Mouse (Mus musculus) E14TG2a.4 (cell line): ENCODE results near the gene Rgs3.

Experiments
- H3K27me3 ChIP-seq: 2 replicates; pipeline ENCODE4 v1.6.1; 2014; ENCODE audit warnings: low read length, control low read depth; ENCODE audit not compliant: insufficient read depth
- H3K36me3 ChIP-seq: 2 replicates; pipeline ENCODE4 v1.6.1; 2014; ENCODE audit warnings: low read length, control low read depth; ENCODE audit not compliant: insufficient read depth
- H3K4me1 ChIP-seq: replicated peaks from 2 replicates; pipeline ENCODE4 v1.6.1; 2014; ENCODE audit warnings: low read depth, low read length, control low read depth
- H3K4me3 ChIP-seq: replicated peaks from 2 replicates; pipeline ENCODE4 v1.5.1; 2014; ENCODE audit warnings: mild to moderate bottlenecking, low read length
- H3K9me3 ChIP-seq: 2 replicates; pipeline ENCODE4 v1.6.1; 2014; ENCODE audit warnings: low read length, control low read depth
- CTCF ChIP-seq: conservative IDR thresholded peaks from 2 replicates; pipeline ENCODE4 v1.5.1; 2014; ENCODE audit warnings: low read length
- NANOG ChIP-seq: IDR thresholded peaks from 2 replicates; pipeline ENCODE4 v1.6.1; 2014; ENCODE audit warnings: borderline replicate concordance, low read length, mixed read lengths
- POU5F1 ChIP-seq: IDR thresholded peaks from 2 replicates; pipeline ENCODE4 v1.6.1; 2014; ENCODE audit warnings: low read length, borderline replicate concordance

Rgs3 gene

DNA sequence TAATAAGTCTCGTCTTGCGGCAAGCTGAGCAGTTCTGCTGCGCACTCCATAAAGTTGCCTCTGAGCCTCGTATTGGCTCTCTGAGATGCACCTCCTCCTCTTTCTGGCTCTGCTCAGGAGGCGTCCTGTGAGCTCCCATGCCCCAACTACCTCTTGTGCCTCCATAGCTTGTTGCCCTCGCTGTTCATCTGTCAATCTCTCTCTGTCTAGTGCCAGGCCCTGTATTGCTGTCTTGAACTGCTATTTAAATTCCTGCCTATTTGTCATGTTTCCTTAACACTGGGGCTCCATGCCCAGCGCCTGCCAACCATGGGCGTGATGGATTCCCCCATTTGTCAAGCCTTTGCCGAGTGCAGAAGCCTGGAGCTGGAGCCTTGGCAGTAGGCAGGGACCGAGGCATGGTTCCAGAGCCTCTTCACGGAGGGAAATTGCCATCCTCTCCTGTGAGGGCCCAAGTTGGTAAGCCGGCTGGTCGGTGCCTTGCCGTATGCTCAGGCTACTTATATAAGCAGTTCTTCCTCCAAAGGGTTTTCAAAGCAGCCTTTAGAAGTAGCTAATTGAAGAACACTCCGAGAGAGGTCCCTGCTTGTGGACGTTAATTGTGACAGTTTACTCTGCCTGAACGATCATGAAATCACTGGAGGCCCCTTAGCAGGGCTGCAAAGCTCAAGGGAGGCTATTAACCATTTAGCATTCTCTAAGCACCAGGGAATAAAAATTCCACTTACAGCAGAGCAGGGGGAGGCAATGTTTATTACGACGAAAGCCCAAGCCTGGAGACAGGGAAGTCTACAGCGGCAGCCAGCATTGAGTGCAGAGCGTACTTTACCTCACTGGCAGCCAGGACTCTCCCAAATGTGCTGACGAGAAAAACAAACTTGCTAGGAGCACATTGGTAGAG is 53.2 kb downstream of the Rgs3 start:
- TF ChIP-seq CTCF, result no peak
- TF ChIP-seq POU5F1, result no peak
- TF ChIP-seq NANOG, result no peak
- H3K9me3 ChIP-seq, result no peaks in the 10 kb centered on the region
- H3K36me3 ChIP-seq, result no peaks in the 10 kb centered on the region
- peaks cover 4% of the 10 kb centered on the region; the same call in 1 of the 2 replicates for H3K4me1 ChIP-seq
- H3K27me3 ChIP-seq, result peaks cover 18% of the 10 kb centered on the region
- no peak overlapping the region for H3K4me3 ChIP-seq

DNA sequence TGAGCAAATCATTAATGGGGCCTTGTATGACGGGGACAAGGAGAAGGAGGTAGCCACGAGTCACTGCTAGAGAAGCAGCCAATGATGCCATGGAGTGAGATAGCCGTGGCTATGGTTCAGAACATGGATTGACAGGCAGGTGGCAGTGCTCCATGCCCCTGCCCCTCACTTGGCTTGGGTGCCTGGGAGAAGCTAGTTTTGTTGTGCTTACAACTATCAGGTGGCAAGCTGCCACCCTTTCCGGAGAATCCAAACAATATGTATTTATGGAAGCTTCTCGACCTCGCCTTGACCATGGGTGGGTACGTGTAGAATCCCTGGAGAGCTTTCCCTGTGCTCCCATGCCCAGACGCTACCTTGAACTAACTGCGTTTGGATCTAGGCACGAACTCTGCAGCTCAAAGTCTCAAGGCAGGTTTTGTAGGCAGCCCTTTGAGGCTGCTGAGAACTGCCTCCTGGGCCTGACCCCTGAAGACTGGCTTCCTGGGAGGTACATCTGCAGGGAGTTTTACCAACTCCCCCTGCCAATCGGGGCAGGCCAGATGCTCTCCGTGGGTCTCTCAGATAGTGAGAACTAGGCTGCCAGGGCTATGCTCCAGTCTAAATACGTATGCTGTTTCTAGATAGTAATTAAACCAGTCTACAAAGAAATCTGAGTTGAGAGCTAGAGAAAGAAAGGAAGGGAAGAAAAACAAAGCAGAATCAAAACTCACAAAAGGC is 54.2 kb downstream of the Rgs3 start:
- H3K4me1 ChIP-seq, result peaks cover 4% of the 10 kb centered on the region; the same call in 1 of the 2 replicates
- H3K27me3 ChIP-seq, result peaks cover 18% of the 10 kb centered on the region
- H3K36me3 ChIP-seq, result no peaks in the 10 kb centered on the region
- no peak overlapping the region for H3K4me3 ChIP-seq
- no peaks in the 10 kb centered on the region for H3K9me3 ChIP-seq
- TF ChIP-seq POU5F1 (no peak), CTCF (no peak), NANOG (no peak)

DNA sequence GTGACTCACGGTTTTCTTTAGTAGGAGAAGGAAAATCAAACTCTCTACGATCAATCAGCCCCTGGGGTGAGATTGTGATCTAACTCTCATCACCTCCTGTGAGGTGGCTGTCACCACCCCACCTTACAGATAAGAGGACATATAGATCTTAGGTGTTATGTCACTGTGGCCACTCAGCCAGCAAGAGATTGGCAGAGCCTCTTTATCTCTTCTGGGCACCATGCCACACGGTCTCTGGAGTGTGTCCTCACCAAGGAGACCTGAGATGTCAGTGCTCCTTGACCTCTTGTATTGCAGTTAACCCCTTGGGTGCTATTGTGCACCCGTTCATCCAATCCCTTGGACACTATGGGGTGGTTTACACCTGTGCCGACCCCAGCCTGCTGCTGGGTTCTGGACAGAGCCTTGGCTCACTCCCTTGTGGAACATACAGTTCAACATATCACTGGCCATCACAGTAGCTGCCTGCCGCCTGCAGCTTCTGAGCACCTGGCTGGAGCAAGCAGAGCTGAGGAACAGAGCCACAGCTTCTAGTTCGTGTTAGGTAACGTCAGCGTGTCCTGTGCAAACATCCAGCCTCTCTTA is 58.3 kb downstream of the Rgs3 start:
- H3K27me3 ChIP-seq, result peaks cover 18% of the 10 kb centered on the region
- no peak overlapping the region for H3K4me3 ChIP-seq
- no peaks in the 10 kb centered on the region for H3K9me3 ChIP-seq
- TF ChIP-seq CTCF (no peak), POU5F1 (no peak), NANOG (no peak)
- H3K36me3 ChIP-seq, result no peaks in the 10 kb centered on the region
- peaks cover 29% of the 10 kb centered on the region for H3K4me1 ChIP-seq

DNA sequence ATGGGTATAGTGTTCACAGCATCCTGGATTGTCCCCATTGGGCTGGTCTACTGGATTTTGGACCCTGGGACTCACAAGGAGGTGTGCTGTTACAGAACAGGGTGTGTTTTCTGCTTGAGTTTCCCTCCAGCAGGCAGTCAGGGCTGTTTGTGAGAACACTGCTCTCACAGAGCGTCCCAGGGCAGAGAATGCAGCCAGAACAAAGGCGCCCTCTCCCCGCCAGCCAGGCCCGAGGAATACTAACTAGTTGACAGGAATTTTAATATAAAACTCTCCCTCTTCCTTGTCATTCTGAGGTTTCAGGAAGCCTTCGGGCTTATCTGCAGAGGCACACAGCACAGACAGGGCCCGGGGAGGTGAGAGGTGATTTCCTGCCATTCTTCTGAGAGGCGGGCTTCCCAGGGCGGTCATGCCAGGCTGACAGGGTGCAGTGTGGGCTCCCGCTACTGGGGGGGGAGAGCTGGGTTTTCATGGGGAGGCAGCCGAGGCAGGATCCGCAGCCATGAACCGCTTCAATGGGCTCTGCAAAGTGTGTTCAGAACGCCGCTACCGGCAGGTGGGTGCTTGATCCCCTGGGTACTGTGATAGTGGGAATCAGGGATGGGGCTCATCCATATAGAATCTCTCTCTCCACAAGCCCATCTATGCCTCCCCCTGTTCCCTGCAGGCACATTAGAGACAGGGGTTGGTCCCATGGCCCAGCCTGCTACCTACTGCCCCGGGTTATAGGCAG is 59.8 kb downstream of the Rgs3 start:
- H3K27me3 ChIP-seq, result peaks cover 18% of the 10 kb centered on the region
- no peak for TF ChIP-seq NANOG
- no peak for TF ChIP-seq POU5F1
- TF ChIP-seq CTCF, result no peak
- no peaks in the 10 kb centered on the region for H3K36me3 ChIP-seq
- H3K4me3 ChIP-seq, result peak overlapping the region; percentile 65
- no peaks in the 10 kb centered on the region for H3K9me3 ChIP-seq
- H3K4me1 ChIP-seq, result peaks cover 30% of the 10 kb centered on the region

DNA sequence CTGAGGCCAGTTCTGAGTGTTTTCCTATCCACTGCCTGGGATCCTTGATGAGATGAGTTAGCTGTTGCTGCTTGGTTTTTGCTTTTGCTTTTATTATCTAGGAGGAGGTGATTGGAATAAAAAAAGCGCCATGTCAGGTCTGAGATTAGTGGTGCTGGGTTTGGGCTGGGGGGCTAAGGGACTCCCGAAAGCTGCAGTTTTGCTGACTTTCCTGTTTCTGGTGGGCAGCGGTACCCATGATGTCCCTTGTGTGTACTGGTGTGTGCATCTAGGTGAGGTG is 60.3 kb downstream of the Rgs3 start:
- H3K4me1 ChIP-seq, result peaks cover 35% of the 10 kb centered on the region
- peak overlapping the region; percentile 65 for H3K4me3 ChIP-seq
- TF ChIP-seq NANOG (no peak), CTCF (no peak), POU5F1 (no peak)
- no peaks in the 10 kb centered on the region for H3K9me3 ChIP-seq
- no peaks in the 10 kb centered on the region for H3K36me3 ChIP-seq
- H3K27me3 ChIP-seq, result peaks cover 18% of the 10 kb centered on the region

DNA sequence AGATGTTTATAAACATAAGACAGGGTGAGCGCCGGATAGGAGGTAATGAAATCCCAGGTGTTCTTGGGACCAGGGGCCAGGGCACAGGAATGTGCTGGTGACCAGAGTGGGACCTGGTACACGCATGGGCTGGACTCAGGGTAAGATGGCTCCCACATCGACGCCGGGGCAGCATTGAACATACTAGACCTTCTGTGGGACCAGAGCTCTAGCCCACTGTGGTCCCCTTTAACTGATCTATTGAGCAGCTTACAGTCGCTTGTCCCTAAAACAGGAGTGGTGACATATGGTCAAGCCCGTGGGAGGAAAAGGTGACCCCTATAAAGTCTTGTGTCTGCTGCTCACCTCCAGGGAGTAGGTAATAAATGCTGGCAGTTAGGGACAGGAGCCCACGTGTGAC is 61.5 kb downstream of the Rgs3 start:
- Histone ChIP-seq H3K36me3 (no peaks in the 10 kb centered on the region), H3K4me3 (no peak overlapping the region), H3K4me1 (peaks cover 46% of the 10 kb centered on the region), H3K9me3 (no peaks in the 10 kb centered on the region), H3K27me3 (peaks cover 18% of the 10 kb centered on the region)
- TF ChIP-seq POU5F1, result no peak
- no peak for TF ChIP-seq CTCF
- TF ChIP-seq NANOG, result no peak

DNA sequence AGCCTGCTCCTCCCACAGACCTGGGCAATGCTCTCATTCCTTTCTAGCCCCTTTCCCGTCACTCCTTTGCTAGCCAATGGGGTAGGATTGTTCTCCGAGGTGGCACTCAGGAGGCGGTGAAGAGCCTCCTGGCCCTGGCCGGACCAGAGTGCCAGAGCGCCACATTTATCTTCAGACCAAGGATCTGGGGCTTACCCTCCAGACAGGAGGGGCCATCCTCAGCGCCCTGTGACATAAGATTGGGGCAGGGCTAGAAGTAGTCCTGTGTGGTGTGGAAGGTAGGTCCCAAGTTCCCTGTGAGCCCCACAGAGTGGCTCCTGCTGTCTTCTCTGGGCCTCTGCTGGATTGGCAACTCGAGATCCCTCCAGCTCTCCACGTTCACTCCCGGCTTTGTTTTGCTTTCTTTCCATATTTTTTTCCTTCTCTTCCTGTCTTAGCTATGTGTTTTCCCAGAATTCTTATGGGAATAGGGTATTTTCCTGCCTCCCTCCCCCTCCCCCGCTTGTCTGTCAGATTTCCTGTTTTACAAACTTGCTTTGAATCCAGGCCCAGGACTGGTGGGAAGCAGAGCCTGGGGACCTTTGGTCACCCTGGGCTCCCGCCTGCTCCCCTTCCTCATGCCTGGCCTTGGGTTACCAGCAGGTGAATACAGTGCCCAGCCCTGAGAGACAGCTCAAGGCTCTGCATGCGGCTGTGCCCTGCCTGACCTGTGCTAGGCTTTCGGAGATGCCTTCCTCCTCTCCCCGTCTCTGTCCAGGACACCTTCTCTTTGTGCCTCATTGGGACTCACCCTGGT is 62.4 kb downstream of the Rgs3 start:
- Histone ChIP-seq H3K27me3 (peaks cover 8% of the 10 kb centered on the region), H3K4me3 (peak overlapping the region; percentile 45; the same call in 1 of the 2 replicates)

More for the DNA sequence above, 62.4 kb downstream of the Rgs3 start:
- H3K4me1 ChIP-seq, result peaks cover 48% of the 10 kb centered on the region
- H3K9me3 ChIP-seq, result no peaks in the 10 kb centered on the region
- TF ChIP-seq NANOG (no peak), POU5F1 (no peak), CTCF (no peak)
- H3K36me3 ChIP-seq, result no peaks in the 10 kb centered on the region
